22 mouse cellular contexts compared by ENCODE assay signal in genomic region chr15:77745081-77745480, GRCm38 (mm10). TPM values are rescaled to one million over a fixed set of nuclear protein-coding genes. Genes with fewer than 3 reads are reported as not detected.
"Had no signal": no experiment of that assay in that cellular context is flagged by ENCODE, and none has a peak within 500 bp of the region (broad histone marks: within the 10 kb centered on the region; RNA-seq: fewer than 3 reads in every experiment).

No protein-coding gene starts in this region.

- H3K9ac ChIP-seq: lung, embryonic 14.5 days; midbrain, embryonic 13.5 days; neural tube, embryonic 13.5 days; neural tube, embryonic 15.5 days had no signal

- H3K4me2 ChIP-seq: lung, embryonic 14.5 days; midbrain, embryonic 13.5 days; neural tube, embryonic 13.5 days; neural tube, embryonic 15.5 days had no signal

- H3K9me3 ChIP-seq: midbrain, embryonic 10.5 days; midbrain, embryonic 13.5 days; neural tube, embryonic 13.5 days; neural tube, embryonic 15.5 days had no signal

- DNase-seq: lung, adult 18-20 months; lung, embryonic 14.5 days; lung, postnatal 10 days; lung, postnatal 4 days; retina, postnatal 1 day; right cerebral cortex, adult 18-20 months; right cerebral cortex, postnatal 25 days; right cerebral cortex, postnatal 4 days; spleen, adult 18-20 months; thymus, adult 18-20 months; thymus, postnatal 14 days; thymus, postnatal 36 days had no signal

- H3K4me1 ChIP-seq: midbrain, embryonic 13.5 days; neural tube, embryonic 13.5 days; neural tube, embryonic 15.5 days had no signal

- H3K27ac ChIP-seq: midbrain, embryonic 10.5 days; midbrain, embryonic 13.5 days; neural tube, embryonic 13.5 days; neural tube, embryonic 15.5 days had no signal

- ATAC-seq: midbrain, embryonic 13.5 days; midbrain, embryonic 16.5 days had no signal

- H3K36me3 ChIP-seq: midbrain, embryonic 10.5 days; midbrain, embryonic 13.5 days; neural tube, embryonic 13.5 days; neural tube, embryonic 15.5 days had no signal

- H3K27me3 ChIP-seq: midbrain, embryonic 13.5 days; neural tube, embryonic 13.5 days; neural tube, embryonic 15.5 days had no signal

- H3K4me3 ChIP-seq: midbrain, embryonic 10.5 days; midbrain, embryonic 13.5 days; myocyte; neural tube, embryonic 13.5 days; neural tube, embryonic 15.5 days had no signal

RNA-seq across cellular contexts. Expression of gene Apol8, which starts 11.7 kb away (rescaled TPM):
- polyA plus RNA-seq: lung, embryonic 14.5 days; neural tube, embryonic 13.5 days; thymus, postnatal 0 days had no signal

RNA-seq across cellular contexts. Expression of gene Apol9b, which starts 16.2 kb away (rescaled TPM):
- polyA plus RNA-seq: lung, embryonic 14.5 days; midbrain, embryonic 10.5 days; midbrain, embryonic 13.5 days; midbrain, embryonic 16.5 days; neural tube, embryonic 11.5 days; stomach, embryonic 14.5 days had no signal

RNA-seq across cellular contexts. Expression of gene Apol7e, which starts 46.4 kb away (rescaled TPM):
- polyA plus RNA-seq: lung, embryonic 14.5 days; lung, embryonic 16.5 days; midbrain, embryonic 10.5 days; midbrain, embryonic 13.5 days; midbrain, embryonic 16.5 days; myocyte; neural tube, embryonic 11.5 days; neural tube, embryonic 15.5 days had no signal
